Mouse (Mus musculus) midbrain, embryonic 13.5 days (tissue): ENCODE results near the gene Cux1. TPM values are rescaled to one million over a fixed set of nuclear protein-coding genes. Genes with fewer than 3 reads are reported as not detected.

Source experiments
- ATAC-seq: fragments of 200-750 bp; cut with Nextera tagmentation; 2 replicates; pipeline ENCODE4 v1.8.0; 2017; ENCODE audit warnings: mild to moderate bottlenecking, moderate TSS enrichment, moderate library complexity
- H3K27ac ChIP-seq: fragments of 300-500 bp; sonication (generic); 2 replicates; pipeline ENCODE4 v1.5.1; 2015; ENCODE audit warnings: inconsistent platforms, mild to moderate bottlenecking, moderate library complexity
- H3K27me3 ChIP-seq: fragments of 300-500 bp; sonication (generic); 2 replicates; pipeline ENCODE4 v1.6.1; 2015; ENCODE audit warnings: mild to moderate bottlenecking, inconsistent platforms
- H3K36me3 ChIP-seq: fragments of 300-500 bp; sonication (generic); 2 replicates; pipeline ENCODE4 v1.6.1; 2015; ENCODE audit warnings: mild to moderate bottlenecking, inconsistent platforms
- H3K4me1 ChIP-seq: fragments of 300-500 bp; sonication (generic); replicated peaks from 2 replicates; pipeline ENCODE4 v1.6.1; 2015; ENCODE audit warnings: inconsistent platforms
- H3K4me2 ChIP-seq: fragments of 300-500 bp; sonication (generic); replicated peaks from 2 replicates; pipeline ENCODE4 v1.6.1; 2015; ENCODE audit warnings: moderate library complexity, mild to moderate bottlenecking, inconsistent platforms
- H3K4me3 ChIP-seq: fragments of 300-500 bp; sonication (generic); replicated peaks from 2 replicates; pipeline ENCODE4 v1.5.1; 2015; ENCODE audit warnings: mild to moderate bottlenecking, inconsistent platforms
- H3K9ac ChIP-seq: fragments of 300-500 bp; sonication (generic); replicated peaks from 2 replicates; pipeline ENCODE4 v1.6.1; 2015; ENCODE audit warnings: mild to moderate bottlenecking, inconsistent platforms
- H3K9me3 ChIP-seq: fragments of 300-500 bp; sonication (generic); 2 replicates; pipeline ENCODE4 v1.6.1; 2016; ENCODE audit warnings: mild to moderate bottlenecking, inconsistent platforms
- WGBS: fragments of 180-500 bp; shearing (Covaris S2); methylation state at CpG from one replicate; pipeline ENCODE4 v1.1.7; 2015; 5-methylcytosine and 5-hydroxymethylcytosine counted together
- polyA plus RNA-seq: library from polyadenylated mRNA; unstranded; fragments of >200 nt; fragmentation: Nextera tagmentation; extraction: Ambion mirVana; gene quantifications from 2 replicates; pipeline ENCODE4 v1.2.1, GENCODE M21; 2015

Gene Cux1
- polyA plus RNA-seq, 1 experiment from 2014 or later = 126 TPM

GRCm38 (mm10) chr5:136336798-136337527 is 230.3 kb downstream of the Cux1 start:
- no peak overlapping the region for H3K4me2 ChIP-seq
- H3K4me3 ChIP-seq = no peak overlapping the region
- H3K27me3 ChIP-seq = no peaks in the 10 kb centered on the region
- H3K27ac ChIP-seq = no peak overlapping the region
- H3K9me3 ChIP-seq = no peaks in the 10 kb centered on the region
- no peak for ATAC-seq
- peaks cover 64% of the 10 kb centered on the region for H3K36me3 ChIP-seq
- 93% methylated on average over 4 of the region's 4 CpGs for WGBS
- H3K9ac ChIP-seq = no peak overlapping the region
- H3K4me1 ChIP-seq = no peaks in the 10 kb centered on the region

DNA sequence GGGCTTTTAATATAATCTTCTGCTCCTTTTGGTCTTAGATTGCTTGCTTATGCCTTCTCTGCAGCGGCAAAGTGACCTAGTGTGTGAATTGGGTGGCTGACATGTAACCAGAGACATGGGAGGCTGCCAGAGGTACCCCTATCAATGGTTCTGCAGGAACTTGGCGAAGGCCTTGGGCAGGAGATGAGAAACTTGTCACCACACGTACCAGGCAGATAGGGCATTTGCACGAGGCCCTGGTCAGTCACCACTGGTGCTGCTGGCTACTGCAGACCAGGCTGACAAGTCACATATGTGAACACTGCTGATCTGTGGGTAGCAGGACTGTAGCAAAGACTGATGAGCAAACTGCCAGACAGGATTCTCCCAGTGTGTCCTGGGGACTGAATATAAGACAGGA is 231.6 kb downstream of the Cux1 start:
- 95% methylated on average over 4 of the region's 4 CpGs for WGBS
- H3K9ac ChIP-seq = no peak overlapping the region
- H3K4me3 ChIP-seq = no peak overlapping the region
- no peaks in the 10 kb centered on the region for H3K4me1 ChIP-seq
- no peak for ATAC-seq
- H3K36me3 ChIP-seq = peaks cover 68% of the 10 kb centered on the region
- no peak overlapping the region for H3K4me2 ChIP-seq
- H3K9me3 ChIP-seq = no peaks in the 10 kb centered on the region
- H3K27ac ChIP-seq = no peak overlapping the region
- H3K27me3 ChIP-seq = no peaks in the 10 kb centered on the region

- H3K27me3 ChIP-seq = no peaks in the 10 kb centered on the region
- no peak for ATAC-seq
- no peak overlapping the region for H3K4me2 ChIP-seq
- WGBS = 90% methylated on average over 4 of the region's 4 CpGs
- H3K9me3 ChIP-seq = no peaks in the 10 kb centered on the region
- H3K27ac ChIP-seq = no peak overlapping the region
- no peak overlapping the region for H3K9ac ChIP-seq
- H3K36me3 ChIP-seq = peaks cover 71% of the 10 kb centered on the region
- H3K4me1 ChIP-seq = no peaks in the 10 kb centered on the region
- H3K4me3 ChIP-seq = no peak overlapping the region
Observed at GRCm38 (mm10) chr5:136334780-136335179, 232.5 kb downstream of the Cux1 start.

- 95% methylated on average over 1 of the region's 1 CpGs for WGBS
Observed at GRCm38 (mm10) chr5:136334051-136334450, 233.2 kb downstream of the Cux1 start.

DNA sequence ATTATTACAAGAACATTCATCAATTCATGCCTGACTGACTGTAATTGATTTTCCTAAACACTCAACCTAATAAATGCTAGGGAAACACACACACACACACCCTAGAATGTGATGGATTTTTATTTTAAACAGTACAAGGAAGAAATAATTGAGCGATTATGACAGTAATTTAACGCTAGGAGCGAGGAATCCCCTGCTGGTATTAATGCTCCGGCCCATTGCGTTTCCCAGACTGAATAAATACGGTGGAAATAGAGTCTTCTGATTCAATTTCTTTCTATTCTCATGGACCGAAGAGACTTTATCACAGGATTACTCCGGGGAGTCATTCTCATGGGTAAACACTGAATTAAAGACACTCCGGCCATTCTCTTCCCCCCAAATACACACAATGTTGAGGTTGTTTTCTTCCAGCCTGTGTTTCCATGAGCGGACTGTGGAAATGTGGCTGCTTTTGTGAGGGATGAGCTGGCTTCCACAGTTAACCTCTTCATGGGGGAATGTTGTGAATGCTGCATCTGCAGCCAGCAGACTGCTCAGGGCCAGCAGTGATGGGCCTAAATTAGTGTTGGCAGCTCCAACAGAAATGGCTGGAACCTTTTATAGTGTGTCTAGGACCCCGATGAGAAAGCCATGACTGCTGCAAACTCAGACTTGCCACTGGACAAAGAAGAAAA is 234.4 kb downstream of the Cux1 start:
- H3K27ac ChIP-seq = peak overlapping the region; percentile 49
- no peaks in the 10 kb centered on the region for H3K27me3 ChIP-seq
- 0 out of 2 replicates have a peak, but pooled peaks have one; percentile 50 for ATAC-seq
- peaks cover 60% of the 10 kb centered on the region for H3K36me3 ChIP-seq
- WGBS = 66% methylated on average over 11 of the region's 11 CpGs
- H3K4me2 ChIP-seq = no peak overlapping the region
- H3K9ac ChIP-seq = no peak overlapping the region
- no peak overlapping the region for H3K4me3 ChIP-seq
- no peaks in the 10 kb centered on the region for H3K4me1 ChIP-seq
- no peaks in the 10 kb centered on the region for H3K9me3 ChIP-seq

More at GRCm38 (mm10) chr5:136334051-136334450, 233.2 kb downstream of the Cux1 start:
- Histone ChIP-seq H3K27me3 (no peaks in the 10 kb centered on the region), H3K9ac (no peak overlapping the region), H3K36me3 (peaks cover 68% of the 10 kb centered on the region), H3K9me3 (no peaks in the 10 kb centered on the region), H3K4me3 (no peak overlapping the region), H3K27ac (no peak overlapping the region), H3K4me1 (no peaks in the 10 kb centered on the region), H3K4me2 (no peak overlapping the region)
- ATAC-seq = no peak

- Histone ChIP-seq H3K4me3 (no peak overlapping the region), H3K36me3 (peaks cover 75% of the 10 kb centered on the region), H3K4me2 (no peak overlapping the region), H3K9ac (no peak overlapping the region), H3K27ac (no peak overlapping the region), H3K4me1 (no peaks in the 10 kb centered on the region), H3K9me3 (no peaks in the 10 kb centered on the region), H3K27me3 (no peaks in the 10 kb centered on the region)
- no peak for ATAC-seq
- WGBS = 95% methylated on average over 2 of the region's 2 CpGs
Observed at GRCm38 (mm10) chr5:136327736-136328135, 239.6 kb downstream of the Cux1 start.

- H3K36me3 ChIP-seq = peaks cover 73% of the 10 kb centered on the region
- no peak for ATAC-seq
Observed at GRCm38 (mm10) chr5:136326626-136327025, 240.7 kb downstream of the Cux1 start.

GRCm38 (mm10) chr5:136324506-136324905 is 242.8 kb downstream of the Cux1 start:
- no peak overlapping the region for H3K27ac ChIP-seq
- no peaks in the 10 kb centered on the region for H3K27me3 ChIP-seq
- H3K36me3 ChIP-seq = peaks cover 70% of the 10 kb centered on the region
- no peak overlapping the region for H3K4me2 ChIP-seq
- H3K9ac ChIP-seq = no peak overlapping the region
- no peaks in the 10 kb centered on the region for H3K9me3 ChIP-seq
- 83% methylated on average over 4 of the region's 4 CpGs for WGBS
- no peaks in the 10 kb centered on the region for H3K4me1 ChIP-seq
- no peak for ATAC-seq
- no peak overlapping the region for H3K4me3 ChIP-seq

More at GRCm38 (mm10) chr5:136326626-136327025, 240.7 kb downstream of the Cux1 start:
- Histone ChIP-seq H3K27me3 (no peaks in the 10 kb centered on the region), H3K9me3 (no peaks in the 10 kb centered on the region), H3K4me1 (no peaks in the 10 kb centered on the region), H3K27ac (no peak overlapping the region), H3K4me3 (no peak overlapping the region), H3K4me2 (no peak overlapping the region), H3K9ac (no peak overlapping the region)
- WGBS = 93% methylated on average over 13 of the region's 13 CpGs

GRCm38 (mm10) chr5:136321378-136321777 is 245.9 kb downstream of the Cux1 start:
- Histone ChIP-seq H3K27ac (no peak overlapping the region), H3K4me2 (no peak overlapping the region), H3K27me3 (no peaks in the 10 kb centered on the region), H3K9ac (no peak overlapping the region), H3K4me1 (no peaks in the 10 kb centered on the region), H3K9me3 (no peaks in the 10 kb centered on the region), H3K36me3 (peaks cover 79% of the 10 kb centered on the region), H3K4me3 (no peak overlapping the region)
- ATAC-seq = no peak
- WGBS = 87% methylated on average over 6 of the region's 6 CpGs

- Histone ChIP-seq H3K9ac (no peak overlapping the region), H3K4me3 (no peak overlapping the region), H3K4me2 (no peak overlapping the region), H3K4me1 (no peaks in the 10 kb centered on the region), H3K27me3 (no peaks in the 10 kb centered on the region), H3K9me3 (no peaks in the 10 kb centered on the region), H3K27ac (no peak overlapping the region), H3K36me3 (peaks cover 93% of the 10 kb centered on the region)
- ATAC-seq = no peak
- WGBS = 94% methylated on average over 14 of the region's 14 CpGs
Observed at GRCm38 (mm10) chr5:136312566-136312965, 254.7 kb downstream of the Cux1 start.

GRCm38 (mm10) chr5:136312166-136312565 is 255.1 kb downstream of the Cux1 start:
- Histone ChIP-seq H3K27ac (no peak overlapping the region), H3K9me3 (no peaks in the 10 kb centered on the region), H3K27me3 (no peaks in the 10 kb centered on the region), H3K9ac (no peak overlapping the region), H3K4me1 (no peaks in the 10 kb centered on the region), H3K4me3 (no peak overlapping the region), H3K4me2 (no peak overlapping the region), H3K36me3 (peaks cover 93% of the 10 kb centered on the region)
- 84% methylated on average over 4 of the region's 4 CpGs for WGBS
- ATAC-seq = no peak

DNA sequence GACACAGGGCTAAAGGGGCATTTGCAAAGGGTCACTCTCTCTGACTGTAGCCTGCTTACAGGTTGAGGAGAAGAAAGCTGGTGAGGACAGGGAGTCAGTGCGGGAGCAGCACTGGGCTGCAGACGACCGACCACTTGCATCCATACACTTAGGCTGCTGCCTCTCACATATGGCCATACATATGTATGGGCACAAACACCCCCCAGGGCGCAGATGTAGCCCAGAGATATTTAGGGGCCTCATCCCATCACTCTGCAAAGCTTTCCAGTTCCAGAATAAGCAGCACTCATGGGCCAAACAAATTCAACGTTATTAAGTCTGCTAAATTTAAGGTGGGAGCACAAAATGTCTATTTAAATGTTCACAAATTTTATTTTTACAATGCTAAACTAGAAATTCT is 261.0 kb downstream of the Cux1 start:
- 68% methylated on average over 5 of the region's 5 CpGs for WGBS
- Histone ChIP-seq H3K36me3 (peaks cover 94% of the 10 kb centered on the region), H3K9ac (0 out of 2 replicates have a peak overlapping the region, but pooled peaks have one; percentile 0), H3K4me3 (no peak overlapping the region), H3K27ac (no peak overlapping the region), H3K27me3 (no peaks in the 10 kb centered on the region), H3K4me1 (peaks cover 12% of the 10 kb centered on the region; the same call in 1 of the 2 replicates), H3K4me2 (no peak overlapping the region), H3K9me3 (no peaks in the 10 kb centered on the region)
- ATAC-seq = no peak
